Mouse (Mus musculus) splenic B cell, adult 2 months (primary cell): ENCODE results near the gene Ces1g.

ENCODE experiments used
- DNase-seq: peaks from one replicate; pipeline ENCODE4 v3.0.0-alpha.2; 2011; ENCODE audit warnings: low read depth, low spot score
- H3K27me3 ChIP-seq: 2 replicates; pipeline ENCODE4 v1.6.1; 2012; ENCODE audit warnings: mild to moderate bottlenecking, low read length, moderate library complexity, mixed read lengths; ENCODE audit not compliant: control insufficient read depth, poor library complexity, insufficient read depth, severe bottlenecking
- H3K36me3 ChIP-seq: 2 replicates; pipeline ENCODE4 v1.6.1; 2012; ENCODE audit warnings: mild to moderate bottlenecking, low read length, moderate library complexity, mixed read lengths; ENCODE audit not compliant: control insufficient read depth, poor library complexity, insufficient read depth, severe bottlenecking

Ces1g gene

DNA sequence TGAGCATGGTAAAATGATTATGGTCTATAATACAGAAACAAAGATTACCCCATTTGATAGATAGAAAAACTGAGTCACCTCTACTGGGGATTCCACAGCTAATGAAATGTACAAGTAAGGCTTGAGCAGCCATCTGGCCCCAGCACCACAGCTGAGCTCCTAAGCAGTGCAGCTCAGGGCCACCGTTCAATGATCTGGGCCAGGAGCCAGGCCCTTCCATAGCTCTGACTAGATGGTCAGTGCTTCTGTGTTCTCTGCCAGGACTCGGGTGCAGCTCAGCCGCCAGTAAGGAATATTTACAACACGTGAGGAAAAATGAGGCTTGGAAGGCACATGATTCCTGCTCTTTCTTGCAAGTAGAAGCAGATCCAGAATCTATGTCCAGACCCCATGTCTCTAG is 64.4 kb downstream of the Ces1g start:
- no peak for DNase-seq
- Histone ChIP-seq H3K36me3 (no peaks in the 10 kb centered on the region), H3K27me3 (no peaks in the 10 kb centered on the region)

DNA sequence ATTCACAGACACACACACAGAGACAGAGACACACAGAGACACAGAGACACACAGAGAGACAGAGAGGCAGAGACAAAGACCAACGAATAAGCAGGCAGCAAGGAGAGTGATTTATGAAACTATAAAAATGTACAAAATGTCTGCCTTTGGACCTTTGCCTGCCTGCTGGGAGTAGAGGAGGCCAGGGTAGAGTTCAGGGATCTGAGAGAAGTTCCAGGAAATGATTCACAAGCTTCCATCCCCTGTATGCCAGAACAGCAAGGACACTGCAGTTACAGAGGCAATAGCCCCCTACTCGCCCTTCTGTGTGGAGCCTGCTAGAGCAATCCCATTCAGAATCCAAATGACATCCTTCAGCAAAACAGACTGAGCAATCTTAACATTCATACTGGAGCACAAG is 75.7 kb downstream of the Ces1g start:
- Histone ChIP-seq H3K36me3 (no peaks in the 10 kb centered on the region), H3K27me3 (no peaks in the 10 kb centered on the region)
- no peak for DNase-seq

DNA sequence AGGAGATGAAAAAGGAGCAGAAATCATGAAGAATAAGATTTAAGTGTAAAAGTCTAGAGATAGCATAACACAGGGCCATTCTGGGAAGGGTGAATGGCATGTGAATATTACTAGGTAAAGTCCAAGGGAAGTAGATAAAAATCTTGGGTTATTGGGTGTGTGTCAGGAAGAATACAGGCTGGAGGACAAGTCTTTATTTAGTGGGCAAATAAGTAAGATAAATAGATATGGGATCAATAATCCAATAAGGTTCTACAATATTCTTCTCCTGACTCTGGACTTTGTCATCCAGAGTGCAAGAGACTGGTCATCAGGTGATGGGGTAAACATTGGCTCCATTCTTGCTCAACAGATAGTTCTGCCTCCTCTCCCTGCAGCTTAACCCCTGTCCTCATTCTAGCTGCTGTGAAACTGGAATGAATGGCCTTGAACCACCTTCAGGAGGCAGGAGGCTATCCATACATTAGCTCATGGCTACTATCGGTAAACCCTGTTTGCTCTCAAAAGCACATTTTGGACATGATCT is 84.6 kb downstream of the Ces1g start:
- DNase-seq, result no peak
- no peaks in the 10 kb centered on the region for H3K27me3 ChIP-seq
- no peaks in the 10 kb centered on the region for H3K36me3 ChIP-seq
